In the genomic region with DNA sequence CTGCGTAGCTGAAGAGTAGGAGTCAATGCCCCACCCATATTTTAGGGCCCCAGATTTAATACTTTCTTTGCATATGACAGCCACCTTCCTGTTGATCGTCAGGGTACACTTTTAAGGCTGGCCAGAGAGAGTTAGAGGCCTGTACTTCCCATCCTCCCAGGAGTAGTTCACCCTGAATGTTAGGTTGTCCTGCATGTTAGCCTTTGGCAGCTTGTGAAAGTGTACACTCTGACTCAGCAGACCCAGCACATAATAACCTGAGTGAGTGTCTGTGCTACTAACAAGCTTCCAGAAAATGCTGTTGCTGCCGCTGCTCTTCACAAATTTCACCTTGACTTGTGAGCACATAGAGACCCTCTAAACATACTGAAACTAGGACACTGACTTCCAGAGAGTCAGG, we compare ENCODE assay signal across 26 mouse cellular contexts. TPM values are rescaled to one million over a fixed set of nuclear protein-coding genes. Genes with fewer than 3 reads are reported as not detected.
DNase-seq lines count a peak whose midpoint lies in the region; ATAC-seq and TF ChIP-seq lines count a peak whose summit lies in the region.
"Had no signal": no experiment of that assay in that cellular context is flagged by ENCODE, and none has a peak within 500 bp of the region (broad histone marks: within the 10 kb centered on the region; RNA-seq: fewer than 3 reads in every experiment).

No protein-coding gene starts in this region.

- H3K27ac ChIP-seq in kidney, embryonic 15.5 days = no peak overlapping the region
- H3K27ac ChIP-seq in liver, embryonic 11.5 days (ENCODE audit: low read depth, low read length) = peak overlapping the region; percentile 25
- H3K27ac ChIP-seq in liver, embryonic 12.5 days = no peak overlapping the region
- H3K27ac ChIP-seq in stomach, postnatal 0 days (replicated peaks) = no peak overlapping the region
- H3K27ac ChIP-seq in hindbrain, embryonic 16.5 days (ENCODE audit: low read depth, low read length) = no peak overlapping the region
- H3K27ac ChIP-seq: embryonic facial prominence, embryonic 12.5 days; embryonic facial prominence, embryonic 15.5 days; heart, adult 2 months; heart, embryonic 10.5 days; heart, embryonic 13.5 days; hindbrain, embryonic 14.5 days had no signal

- 87% methylated on average over 3 of the region's 3 CpGs for WGBS in kidney, embryonic 15.5 days
- 87% methylated on average over 3 of the region's 3 CpGs for WGBS in liver, embryonic 11.5 days
- whole genome bisulfite sequencing in liver, embryonic 12.5 days (ENCODE audit: insufficient replicate concordance) = 69% methylated on average over 3 of the region's 3 CpGs
- WGBS in stomach, postnatal 0 days = 79% methylated on average over 3 of the region's 3 CpGs
- WGBS in hindbrain, embryonic 16.5 days = 90% methylated on average over 3 of the region's 3 CpGs

- no peak for TF ChIP-seq EP300 in stomach, postnatal 0 days (optimal IDR thresholded peaks at IDR 0.05)

- no peak overlapping the region for H3K4me3 ChIP-seq in kidney, embryonic 15.5 days (replicated peaks)
- no peak overlapping the region for H3K4me3 ChIP-seq in liver, embryonic 11.5 days (ENCODE audit: low read depth, low read length)
- no peak overlapping the region for H3K4me3 ChIP-seq in liver, embryonic 12.5 days
- no peak overlapping the region for H3K4me3 ChIP-seq in stomach, postnatal 0 days (ENCODE audit: low read depth, low read length)
- no peak overlapping the region for H3K4me3 ChIP-seq in hindbrain, embryonic 16.5 days (ENCODE audit: low read length)
- H3K4me3 ChIP-seq: embryonic facial prominence, embryonic 12.5 days; embryonic facial prominence, embryonic 15.5 days; heart, adult 2 months; heart, embryonic 10.5 days; heart, embryonic 13.5 days had no signal

- no peaks in the 10 kb centered on the region for H3K27me3 ChIP-seq in kidney, embryonic 15.5 days
- H3K27me3 ChIP-seq in liver, embryonic 11.5 days (replicated peaks; ENCODE audit: control insufficient read depth, insufficient read depth, low read length) = no peaks in the 10 kb centered on the region
- H3K27me3 ChIP-seq in liver, embryonic 12.5 days (replicated peaks) = no peaks in the 10 kb centered on the region
- no peaks in the 10 kb centered on the region for H3K27me3 ChIP-seq in stomach, postnatal 0 days (ENCODE audit: control insufficient read depth, insufficient read depth, low read length)
- H3K27me3 ChIP-seq in hindbrain, embryonic 16.5 days (replicated peaks; ENCODE audit: control insufficient read depth, insufficient read depth, low read length) = no peaks in the 10 kb centered on the region
- H3K27me3 ChIP-seq: embryonic facial prominence, embryonic 12.5 days; embryonic facial prominence, embryonic 15.5 days; heart, embryonic 13.5 days had no signal

- peaks cover 10% of the 10 kb centered on the region; the same call in 1 of the 2 replicates for H3K4me1 ChIP-seq in kidney, embryonic 15.5 days
- H3K4me1 ChIP-seq in liver, embryonic 11.5 days (replicated peaks; ENCODE audit: control insufficient read depth, insufficient read depth, low read length) = no peaks in the 10 kb centered on the region; the same call in 1 of the 2 replicates
- H3K4me1 ChIP-seq in liver, embryonic 12.5 days = peaks cover 21% of the 10 kb centered on the region; the same call in 1 of the 2 replicates
- H3K4me1 ChIP-seq in stomach, postnatal 0 days (replicated peaks; ENCODE audit: control insufficient read depth, insufficient read depth) = no peaks in the 10 kb centered on the region
- no peaks in the 10 kb centered on the region; the same call in 1 of the 2 replicates for H3K4me1 ChIP-seq in hindbrain, embryonic 16.5 days (ENCODE audit: control insufficient read depth, insufficient read depth, low read depth, low read length)
- H3K4me1 ChIP-seq: embryonic facial prominence, embryonic 15.5 days had no signal

- H3K4me2 ChIP-seq in kidney, embryonic 15.5 days = no peak overlapping the region
- H3K4me2 ChIP-seq in liver, embryonic 11.5 days = no peak overlapping the region
- H3K4me2 ChIP-seq in liver, embryonic 12.5 days = no peak overlapping the region
- H3K4me2 ChIP-seq in stomach, postnatal 0 days (replicated peaks; ENCODE audit: low read depth) = no peak overlapping the region
- H3K4me2 ChIP-seq in hindbrain, embryonic 16.5 days (ENCODE audit: low read length) = no peak overlapping the region
- H3K4me2 ChIP-seq: embryonic facial prominence, embryonic 12.5 days; embryonic facial prominence, embryonic 15.5 days; heart, embryonic 13.5 days; hindbrain, embryonic 14.5 days had no signal

- no peak for TF ChIP-seq CTCF in stomach, postnatal 0 days (IDR thresholded peaks at IDR 0.05; ENCODE audit: low read depth)

- H3K9ac ChIP-seq in kidney, embryonic 15.5 days = no peak overlapping the region
- no peak overlapping the region for H3K9ac ChIP-seq in liver, embryonic 11.5 days (ENCODE audit: low read depth, low read length)
- H3K9ac ChIP-seq in liver, embryonic 12.5 days = no peak overlapping the region
- H3K9ac ChIP-seq in stomach, postnatal 0 days (ENCODE audit: low read length) = no peak overlapping the region
- H3K9ac ChIP-seq in hindbrain, embryonic 16.5 days (ENCODE audit: low read depth, low read length) = no peak overlapping the region
- H3K9ac ChIP-seq: embryonic facial prominence, embryonic 12.5 days; embryonic facial prominence, embryonic 15.5 days; heart, embryonic 13.5 days; hindbrain, embryonic 14.5 days had no signal

- H3K36me3 ChIP-seq in kidney, embryonic 15.5 days = peaks cover 37% of the 10 kb centered on the region
- peaks cover 13% of the 10 kb centered on the region for H3K36me3 ChIP-seq in liver, embryonic 11.5 days (ENCODE audit: control insufficient read depth, insufficient read depth, low read length)
- H3K36me3 ChIP-seq in liver, embryonic 12.5 days = peaks cover 47% of the 10 kb centered on the region
- peaks cover 3% of the 10 kb centered on the region; the same call in 1 of the 2 replicates for H3K36me3 ChIP-seq in stomach, postnatal 0 days (ENCODE audit: control insufficient read depth, insufficient read depth, low read length)
- peaks cover 3% of the 10 kb centered on the region; the same call in 1 of the 2 replicates for H3K36me3 ChIP-seq in hindbrain, embryonic 16.5 days (ENCODE audit: control insufficient read depth, insufficient read depth, low read length)

- peak; percentile 28 for DNase-seq in kidney, adult 9 months
- DNase-seq in liver, embryonic 11.5 days (ENCODE audit: low spot score) = no peak
- DNase-seq in NIH3T3 (ENCODE audit: low read depth) = peak; percentile 15
- peak; percentile 20 for DNase-seq in stomach, postnatal 0 days (ENCODE audit: low spot score)
- no peak for DNase-seq in layer of hippocampus, adult 8-10 months (ENCODE audit: low spot score in 2 of 2)
- DNase-seq: adrenal gland, adult 8-10 months; adrenal gland, postnatal 25 days; cerebellum, adult 18-20 months; cerebellum, adult 9-10 months; cerebellum, postnatal 25 days; gastrocnemius, postnatal 10 days; gastrocnemius, postnatal 36 days; heart, adult 2 months; heart, postnatal 14 days; heart, postnatal 4 days had no signal

- ATAC-seq in kidney, embryonic 15.5 days (replicated peaks; ENCODE audit: low FRiP score) = no peak
- ATAC-seq in liver, embryonic 11.5 days (replicated peaks; ENCODE audit: low FRiP score) = no peak
- no peak; the same call in 1 of the 2 replicates for ATAC-seq in liver, embryonic 12.5 days
- ATAC-seq in stomach, postnatal 0 days (ENCODE audit: low FRiP score, low TSS enrichment) = peak; percentile 71; the same call in 1 of the 2 replicates
- ATAC-seq in hindbrain, embryonic 16.5 days = no peak
- ATAC-seq: activated CD4-positive, CD25-positive, alpha-beta regulatory T cell, adult 4 months; CD4-positive, CD25-positive, alpha-beta regulatory T cell, adult 4 months; forebrain, embryonic 14.5 days had no signal

- H3K9me3 ChIP-seq in kidney, embryonic 15.5 days (replicated peaks) = no peaks in the 10 kb centered on the region
- no peaks in the 10 kb centered on the region for H3K9me3 ChIP-seq in liver, embryonic 11.5 days (ENCODE audit: control insufficient read depth, low read length)
- H3K9me3 ChIP-seq in liver, embryonic 12.5 days (replicated peaks) = no peaks in the 10 kb centered on the region
- no peaks in the 10 kb centered on the region for H3K9me3 ChIP-seq in stomach, postnatal 0 days (ENCODE audit: control insufficient read depth, low read length)
- H3K9me3 ChIP-seq in hindbrain, embryonic 16.5 days (ENCODE audit: control insufficient read depth, low read length) = peaks cover 3% of the 10 kb centered on the region; the same call in 1 of the 2 replicates
- H3K9me3 ChIP-seq: embryonic facial prominence, embryonic 12.5 days; embryonic facial prominence, embryonic 15.5 days; heart, embryonic 10.5 days; heart, embryonic 13.5 days had no signal

RNA-seq across cellular contexts. Expression of gene Tm9sf4, which starts 16.1 kb away (rescaled TPM):
- 90.9 and 93.2 TPM in 2 replicates for polyA plus RNA-seq in kidney, embryonic 15.5 days (2015; fragmentation: Nextera tagmentation; extraction: Ambion mirVana)
- 65.4 and 71.4 TPM in 2 replicates for polyA plus RNA-seq in liver, embryonic 11.5 days (2014; fragmentation: Nextera tagmentation; extraction: Ambion mirVana)
- 43.4 and 44.8 TPM in 2 replicates for polyA plus RNA-seq in liver, embryonic 12.5 days (2016; fragmentation: Nextera tagmentation; extraction: Ambion mirVana)
- 44.0 and 45.6 TPM in 2 replicates for polyA plus RNA-seq in stomach, postnatal 0 days (2015; fragmentation: Nextera tagmentation; extraction: Ambion mirVana)
- 100 to 1,000 TPM in 3 of 4 experiments, 10 to 100 TPM in 1; 93.5 to 116 (median 103) TPM for total RNA-seq in layer of hippocampus, adult 8-10 months (2022)
- polyA plus RNA-seq in hindbrain, embryonic 16.5 days (2015; fragmentation: Nextera tagmentation; extraction: Ambion mirVana) = 79.8 and 86.7 TPM in 2 replicates

RNA-seq across cellular contexts. Expression of gene Tspyl3, which starts 48.1 kb away (rescaled TPM):
- polyA plus RNA-seq in kidney, embryonic 15.5 days (2015; fragmentation: Nextera tagmentation; extraction: Ambion mirVana) = 10.3 and 12.2 TPM in 2 replicates
- 6.5 and 6.8 TPM in 2 replicates for polyA plus RNA-seq in liver, embryonic 11.5 days (2014; fragmentation: Nextera tagmentation; extraction: Ambion mirVana)
- polyA plus RNA-seq in liver, embryonic 12.5 days (2016; fragmentation: Nextera tagmentation; extraction: Ambion mirVana) = 4.1 and 4.6 TPM in 2 replicates
- 3.3 and 3.4 TPM in 2 replicates for polyA plus RNA-seq in stomach, postnatal 0 days (2015; fragmentation: Nextera tagmentation; extraction: Ambion mirVana)
- total RNA-seq in layer of hippocampus, adult 8-10 months (2022) = 10 to 100 TPM; 22.1 to 24.5 (median 23.5) TPM
- polyA plus RNA-seq in hindbrain, embryonic 16.5 days (2015; fragmentation: Nextera tagmentation; extraction: Ambion mirVana) = 51.8 and 53.8 TPM in 2 replicates

Comparison
In these comparisons a context has a peak if more than half of its experiments do, and no peak if none do; other contexts are left out.
1. DNase-seq: peak in kidney, adult 9 months (single experiment), NIH3T3 (single experiment) and stomach, postnatal 0 days (single experiment); none in liver, embryonic 11.5 days (single experiment) and layer of hippocampus, adult 8-10 months (0 of 2).